Mouse (Mus musculus) limb, embryonic 10.5 days (tissue): Measurements from ENCODE around the gene Gramd1a. TPM values are rescaled to one million over a fixed set of nuclear protein-coding genes. Genes with fewer than 3 reads are reported as not detected.

Source experiments
- DNase-seq: peaks from one replicate; pipeline ENCODE4 v3.0.0-alpha.2; 2017; ENCODE audit warnings: low spot score
- H3K27ac ChIP-seq: fragments of 300-500 bp; sonication (generic); 2 replicates; pipeline ENCODE4 v1.5.1; 2016; ENCODE audit warnings: mild to moderate bottlenecking
- H3K27me3 ChIP-seq: fragments of 300-500 bp; sonication (generic); 2 replicates; pipeline ENCODE4 v1.6.1; 2016; ENCODE audit warnings: low read depth, mild to moderate bottlenecking; ENCODE audit not compliant: poor library complexity, severe bottlenecking
- H3K36me3 ChIP-seq: fragments of 300-500 bp; sonication (generic); 2 replicates; pipeline ENCODE4 v1.6.1; 2016; ENCODE audit warnings: mild to moderate bottlenecking, moderate library complexity
- H3K4me1 ChIP-seq: fragments of 300-500 bp; sonication (generic); 2 replicates; pipeline ENCODE4 v1.6.1; 2016
- H3K4me3 ChIP-seq: fragments of 300-500 bp; sonication (generic); 2 replicates; pipeline ENCODE4 v1.5.1; 2016; ENCODE audit warnings: mild to moderate bottlenecking, moderate library complexity
- H3K9me3 ChIP-seq: fragments of 300-500 bp; sonication (generic); replicated peaks from 2 replicates; pipeline ENCODE4 v1.6.1; 2016; ENCODE audit warnings: mild to moderate bottlenecking
- WGBS: fragments of 180-500 bp; shearing (Covaris S2); methylation state at CpG from one replicate; pipeline ENCODE4 v1.1.7; 2016; 5-methylcytosine and 5-hydroxymethylcytosine counted together
- polyA plus RNA-seq: library from polyadenylated mRNA; unstranded; fragments of >200 nt; fragmentation: Nextera tagmentation; extraction: Ambion mirVana; gene quantifications from 2 replicates; pipeline ENCODE4 v1.2.1, GENCODE M21; 2016

Gene Gramd1a
- polyA plus RNA-seq, 1 experiment from 2014 or later, result 106 TPM

DNA sequence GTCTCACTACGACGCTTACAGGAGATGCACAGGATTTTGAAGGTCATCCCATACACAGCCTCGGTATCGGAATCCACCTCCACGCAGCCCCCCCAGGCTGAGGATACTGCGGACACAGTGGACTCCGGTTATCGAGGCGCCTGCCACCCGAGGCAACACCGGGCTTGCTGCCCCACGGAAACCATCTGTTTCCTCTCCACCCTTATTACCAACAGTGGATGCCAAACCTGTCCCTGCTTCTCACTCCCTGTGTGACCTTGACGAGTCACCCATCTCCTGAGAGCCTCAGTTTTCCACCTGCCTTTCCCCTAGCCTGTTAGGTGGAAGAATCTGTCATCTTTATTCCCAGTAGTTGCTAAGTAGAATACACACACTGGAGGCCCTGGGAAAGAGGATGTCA is 30.6 kb downstream of the Gramd1a start:
- no peak overlapping the region for H3K4me3 ChIP-seq
- H3K9me3 ChIP-seq, result no peaks in the 10 kb centered on the region
- no peak for DNase-seq
- H3K27me3 ChIP-seq, result peaks cover 61% of the 10 kb centered on the region
- WGBS, result 83% methylated on average over 13 of the region's 13 CpGs
- no peak overlapping the region for H3K27ac ChIP-seq
- peaks cover 21% of the 10 kb centered on the region for H3K36me3 ChIP-seq
- peaks cover 23% of the 10 kb centered on the region for H3K4me1 ChIP-seq

DNA sequence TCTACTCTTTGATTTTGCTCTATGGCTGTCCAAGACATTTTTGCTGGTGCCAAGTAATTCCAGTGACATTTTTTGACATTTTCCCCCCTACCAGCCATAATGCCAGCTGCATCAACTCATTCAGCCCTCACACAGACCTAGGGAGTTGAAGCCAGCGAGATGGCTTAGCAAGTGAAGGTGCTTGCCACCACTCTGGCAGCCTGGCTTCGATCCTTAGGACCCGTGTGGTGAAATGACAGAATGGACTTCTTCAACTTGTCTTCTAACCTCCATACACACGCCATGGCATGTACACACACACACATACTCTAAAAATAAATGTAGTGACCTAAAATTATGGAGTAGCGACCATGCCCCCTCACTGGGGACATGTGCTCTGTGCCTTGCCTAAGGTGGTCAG is 31.3 kb downstream of the Gramd1a start:
- DNase-seq, result no peak
- Histone ChIP-seq H3K9me3 (no peaks in the 10 kb centered on the region), H3K4me1 (peaks cover 23% of the 10 kb centered on the region), H3K36me3 (peaks cover 14% of the 10 kb centered on the region), H3K4me3 (no peak overlapping the region), H3K27ac (no peak overlapping the region), H3K27me3 (peaks cover 58% of the 10 kb centered on the region)
- WGBS, result 91% methylated on average over 5 of the region's 5 CpGs

- 86% methylated on average over 3 of the region's 3 CpGs for WGBS
- Histone ChIP-seq H3K27me3 (peaks cover 51% of the 10 kb centered on the region), H3K4me3 (no peak overlapping the region)
Measured at GRCm38 (mm10) chr7:31123697-31124096, 32.0 kb downstream of the Gramd1a start.

GRCm38 (mm10) chr7:31122641-31123631 is 32.8 kb downstream of the Gramd1a start:
- no peak for DNase-seq
- Histone ChIP-seq H3K36me3 (no peaks in the 10 kb centered on the region), H3K4me1 (peaks cover 16% of the 10 kb centered on the region), H3K27me3 (peaks cover 43% of the 10 kb centered on the region), H3K9me3 (no peaks in the 10 kb centered on the region), H3K4me3 (no peak overlapping the region), H3K27ac (no peak overlapping the region)
- WGBS, result 90% methylated on average over 16 of the region's 16 CpGs

More at GRCm38 (mm10) chr7:31123697-31124096, 32.0 kb downstream of the Gramd1a start:
- Histone ChIP-seq H3K36me3 (peaks cover 7% of the 10 kb centered on the region), H3K4me1 (peaks cover 23% of the 10 kb centered on the region), H3K9me3 (no peaks in the 10 kb centered on the region), H3K27ac (no peak overlapping the region)
- DNase-seq, result no peak

DNA sequence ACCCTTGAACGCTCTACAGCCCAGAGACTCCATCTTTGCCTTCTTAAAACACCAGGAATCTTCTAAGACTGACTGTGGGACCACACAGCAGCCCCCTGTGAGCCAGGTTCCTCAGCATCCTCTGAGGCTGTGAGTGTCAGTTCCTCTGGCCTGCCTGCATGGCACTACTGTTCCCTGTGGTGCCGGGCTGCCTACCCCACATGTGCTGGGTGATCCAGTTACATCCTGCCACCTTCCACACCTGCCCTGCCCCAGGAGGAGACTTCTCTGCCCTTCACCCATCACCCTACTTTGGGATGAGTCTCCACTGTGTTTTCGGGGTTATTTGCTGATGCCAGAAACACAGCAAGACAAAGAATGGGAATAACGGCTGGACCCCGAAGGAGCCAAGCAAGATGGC is 36.1 kb downstream of the Gramd1a start:
- H3K27ac ChIP-seq, result no peak overlapping the region
- no peaks in the 10 kb centered on the region for H3K9me3 ChIP-seq
- DNase-seq, result no peak
- H3K36me3 ChIP-seq, result no peaks in the 10 kb centered on the region
- no peak overlapping the region for H3K4me3 ChIP-seq
- H3K27me3 ChIP-seq, result peaks cover 10% of the 10 kb centered on the region
- WGBS, result 89% methylated on average over 5 of the region's 5 CpGs
- H3K4me1 ChIP-seq, result peaks cover 26% of the 10 kb centered on the region

GRCm38 (mm10) chr7:31118486-31118885 is 37.2 kb downstream of the Gramd1a start:
- WGBS, result 83% methylated on average over 7 of the region's 7 CpGs
- Histone ChIP-seq H3K27me3 (0 out of 2 replicates have a peak, but pooled peaks cover 2% of the 10 kb centered on the region), H3K4me1 (peaks cover 28% of the 10 kb centered on the region), H3K27ac (no peak overlapping the region), H3K4me3 (no peak overlapping the region), H3K36me3 (no peaks in the 10 kb centered on the region), H3K9me3 (no peaks in the 10 kb centered on the region)
- no peak for DNase-seq

GRCm38 (mm10) chr7:31117465-31117864 is 38.2 kb downstream of the Gramd1a start:
- Histone ChIP-seq H3K27me3 (no peaks in the 10 kb centered on the region), H3K36me3 (no peaks in the 10 kb centered on the region), H3K27ac (no peak overlapping the region), H3K9me3 (no peaks in the 10 kb centered on the region), H3K4me1 (peaks cover 28% of the 10 kb centered on the region), H3K4me3 (no peak overlapping the region)
- no peak for DNase-seq
- 89% methylated on average over 11 of the region's 11 CpGs for WGBS

- no peaks in the 10 kb centered on the region for H3K9me3 ChIP-seq
- no peaks in the 10 kb centered on the region for H3K27me3 ChIP-seq
- no peak for DNase-seq
- peaks cover 28% of the 10 kb centered on the region for H3K4me1 ChIP-seq
- no peaks in the 10 kb centered on the region for H3K36me3 ChIP-seq
- H3K27ac ChIP-seq, result peak overlapping the region; percentile 53
- 0 out of 2 replicates have a peak overlapping the region, but pooled peaks have one; percentile 13 for H3K4me3 ChIP-seq
- 40% methylated on average over 16 of the region's 16 CpGs for WGBS
Measured at GRCm38 (mm10) chr7:31116721-31117145, 39.0 kb downstream of the Gramd1a start.

- H3K27ac ChIP-seq, result peak overlapping the region; percentile 80
Measured at GRCm38 (mm10) chr7:31115587-31116043, 40.1 kb downstream of the Gramd1a start.

DNA sequence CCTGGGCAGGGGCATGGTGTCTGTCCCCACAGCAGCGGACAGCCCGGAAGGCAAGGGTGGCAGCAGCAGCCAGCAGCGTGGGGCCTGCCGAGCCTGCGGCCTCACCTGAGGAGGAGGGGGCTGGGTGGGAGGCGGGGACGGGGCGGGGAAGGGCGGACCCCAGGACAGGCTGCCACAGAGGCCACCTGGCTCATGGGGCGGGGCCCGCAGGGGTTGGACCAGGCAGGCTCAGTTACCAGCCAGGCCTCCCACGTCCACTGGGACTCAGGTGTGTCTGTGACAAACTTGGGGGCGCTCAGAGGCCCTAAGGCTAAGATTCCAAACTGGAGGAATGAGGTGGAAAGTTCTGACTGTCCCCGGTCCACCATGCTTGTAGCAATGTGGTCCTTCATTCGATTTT is 40.5 kb downstream of the Gramd1a start, which contains the start of gene Hpn:
Gene Hpn (minus strand): TSS at position 109 of the 400 bp plus-strand sequence.
- Histone ChIP-seq H3K36me3 (no peaks in the 10 kb centered on the region), H3K4me3 (peak within 1 kb of the TSS; percentile 36), H3K27me3 (no peaks in the 10 kb centered on the region), H3K27ac (peak within 1 kb of the TSS; percentile 80), H3K9me3 (no peaks in the 10 kb centered on the region), H3K4me1 (peaks cover 28% of the 10 kb centered on the region)
- no peak for DNase-seq
- WGBS, result 13% methylated on average over 14 of the region's 15 CpGs

More at GRCm38 (mm10) chr7:31115587-31116043, 40.1 kb downstream of the Gramd1a start:
- 29% methylated on average over 17 of the region's 17 CpGs for WGBS
- H3K4me1 ChIP-seq, result peaks cover 28% of the 10 kb centered on the region
- peak; percentile 52 for DNase-seq
- peak overlapping the region; percentile 36 for H3K4me3 ChIP-seq
- no peaks in the 10 kb centered on the region for H3K9me3 ChIP-seq
- H3K27me3 ChIP-seq, result no peaks in the 10 kb centered on the region
- H3K36me3 ChIP-seq, result no peaks in the 10 kb centered on the region

DNA sequence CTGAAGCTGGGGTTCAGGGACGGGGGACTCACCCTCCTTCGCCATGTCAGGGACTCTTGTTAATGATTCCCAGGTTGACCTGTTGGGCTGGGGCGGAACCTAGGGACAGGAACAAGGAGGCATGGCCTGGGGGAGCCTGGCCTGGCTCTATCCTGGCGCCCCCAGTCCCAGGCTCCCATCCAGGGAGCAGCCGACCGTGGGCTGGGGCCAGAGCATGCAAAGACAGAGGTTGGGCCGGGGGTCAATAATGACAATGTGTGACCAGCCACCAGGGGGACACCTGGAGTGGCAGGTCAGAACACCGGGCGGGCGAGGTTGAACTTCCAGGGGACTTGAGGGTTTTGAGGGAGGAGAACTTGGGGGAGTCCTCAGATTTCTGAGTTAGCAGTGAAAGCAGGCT is 41.0 kb downstream of the Gramd1a start:
- DNase-seq, result no peak
- Histone ChIP-seq H3K4me3 (peak overlapping the region; percentile 36), H3K36me3 (no peaks in the 10 kb centered on the region), H3K9me3 (no peaks in the 10 kb centered on the region), H3K27ac (peak overlapping the region; percentile 80), H3K27me3 (no peaks in the 10 kb centered on the region), H3K4me1 (peaks cover 28% of the 10 kb centered on the region)
- 42% methylated on average over 10 of the region's 10 CpGs for WGBS

DNA sequence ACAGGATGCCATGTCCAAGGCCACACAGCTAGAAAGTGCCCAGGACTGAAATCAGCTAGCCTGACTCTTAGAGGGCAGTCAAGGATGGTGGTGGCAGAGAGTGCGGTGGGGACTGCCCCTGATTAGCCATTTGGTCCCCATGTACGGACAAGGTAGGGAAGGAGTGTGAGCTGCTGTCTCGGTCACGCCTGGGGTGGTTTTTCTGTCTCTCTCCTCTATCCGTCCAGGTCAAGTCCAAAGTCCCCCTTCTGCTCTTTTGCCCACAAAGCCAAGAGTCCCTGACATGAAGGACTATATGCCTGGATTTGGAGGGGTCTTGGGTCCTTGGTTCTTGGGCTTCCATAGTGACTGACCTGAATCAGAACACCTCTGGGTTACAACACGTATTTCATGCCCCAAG is 41.9 kb downstream of the Gramd1a start:
- Histone ChIP-seq H3K27ac (no peak overlapping the region), H3K9me3 (no peaks in the 10 kb centered on the region), H3K4me3 (no peak overlapping the region), H3K4me1 (peaks cover 29% of the 10 kb centered on the region), H3K27me3 (no peaks in the 10 kb centered on the region), H3K36me3 (no peaks in the 10 kb centered on the region)
- DNase-seq, result no peak
- 64% methylated on average over 6 of the region's 6 CpGs for WGBS

- 62% methylated on average over 4 of the region's 4 CpGs for WGBS
- H3K27ac ChIP-seq, result no peak overlapping the region
- H3K27me3 ChIP-seq, result no peaks in the 10 kb centered on the region
- H3K4me3 ChIP-seq, result no peak overlapping the region
- H3K4me1 ChIP-seq, result peaks cover 25% of the 10 kb centered on the region
- H3K36me3 ChIP-seq, result no peaks in the 10 kb centered on the region
- DNase-seq, result no peak
- H3K9me3 ChIP-seq, result no peaks in the 10 kb centered on the region
Measured at GRCm38 (mm10) chr7:31112036-31112435, 43.7 kb downstream of the Gramd1a start.
